Mouse (Mus musculus) bone marrow macrophage, adult 2 months (primary cell): Measurements from ENCODE around the gene Six5.

Experiments used
- CTCF ChIP-seq: IDR thresholded peaks from 2 replicates; pipeline ENCODE4 v1.5.1; 2012; ENCODE audit warnings: low read depth, mild to moderate bottlenecking, low read length, moderate library complexity
- POLR2A ChIP-seq: IDR thresholded peaks from 2 replicates; pipeline ENCODE4 v1.6.1; 2012; ENCODE audit warnings: mild to moderate bottlenecking, low read depth, low read length, borderline replicate concordance

- no peak for TF ChIP-seq CTCF
- no peak for TF ChIP-seq POLR2A
These were observed 3.5 kb downstream of the Six5 start for GRCm38 (mm10) chr7:19097863-19098262.
